Mouse (Mus musculus) MEL (cell line): ENCODE results near the gene Cpt2. TPM values are rescaled to one million over a fixed set of nuclear protein-coding genes. Genes with fewer than 3 reads are reported as not detected.

Source experiments
- DNase-seq: peaks from one replicate; pipeline ENCODE4 v3.0.0; 2011; ENCODE audit warnings: low read depth, low spot score
- H3K27ac ChIP-seq: 2 replicates; pipeline ENCODE4 v1.5.1; 2012; ENCODE audit warnings: low read depth, mild to moderate bottlenecking, control low read depth, low read length, moderate library complexity; ENCODE audit not compliant: control insufficient read depth
- H3K27me3 ChIP-seq, 2 experiments: fragments of 150-350 bp in 1 of 2; sonication (generic) in 1 of 2; 2 replicates each; pipeline ENCODE4 v1.6.1; 2012; ENCODE audit warnings: low read length in 2 of 2, mild to moderate bottlenecking in 2 of 2, improper control_type of control experiment in 1 of 2, moderate library complexity in 1 of 2; ENCODE audit not compliant: insufficient read depth in 2 of 2, control insufficient read depth in 1 of 2
- H3K36me3 ChIP-seq, 2 experiments: 2 replicates each; pipeline ENCODE4 v1.6.1; 2012 to 2014; ENCODE audit warnings: low read length in 2 of 2, improper control_type of control experiment in 1 of 2, inconsistent platforms in 1 of 2, mild to moderate bottlenecking in 1 of 2; ENCODE audit not compliant: insufficient read depth in 2 of 2, control insufficient read depth in 1 of 2
- H3K4me1 ChIP-seq, 2 experiments: fragments of 150-350 bp in 1 of 2; sonication (generic) in 1 of 2; 2 replicates each; pipeline ENCODE4 v1.6.1; 2012; ENCODE audit warnings: low read length in 2 of 2, improper control_type of control experiment in 1 of 2, mild to moderate bottlenecking in 1 of 2; ENCODE audit not compliant: insufficient read depth in 2 of 2, control insufficient read depth in 1 of 2
- H3K4me3 ChIP-seq, 2 experiments: fragments of 150-350 bp in 1 of 2; sonication (generic) in 1 of 2; 2 replicates each; pipeline ENCODE4 v1.5.1; 2012; ENCODE audit warnings: low read depth in 2 of 2, low read length in 2 of 2, mild to moderate bottlenecking in 2 of 2, moderate library complexity in 2 of 2, control low read depth in 1 of 2, improper control_type of control experiment in 1 of 2; ENCODE audit not compliant: control insufficient read depth in 1 of 2, insufficient read depth in 1 of 2
- H3K79me2 ChIP-seq: 2 replicates; pipeline ENCODE4 v1.6.1; 2012; ENCODE audit warnings: mild to moderate bottlenecking, low read length, moderate library complexity; ENCODE audit not compliant: control insufficient read depth, poor library complexity, insufficient read depth
- H3K9ac ChIP-seq: 2 replicates; pipeline ENCODE4 v1.6.1; 2012; ENCODE audit warnings: low read depth, mild to moderate bottlenecking, control low read depth, low read length, moderate library complexity; ENCODE audit not compliant: control insufficient read depth, poor library complexity, severe bottlenecking
- H3K9me3 ChIP-seq: fragments of 150-350 bp; sonication (generic); replicated peaks from 2 replicates; pipeline ENCODE4 v1.6.1; 2012; ENCODE audit warnings: mild to moderate bottlenecking, low read length, improper control_type of control experiment, moderate library complexity; ENCODE audit not compliant: insufficient read depth
- CHD2 ChIP-seq: IDR thresholded peaks from 2 replicates; pipeline ENCODE4 v1.6.1; 2011; ENCODE audit warnings: low read length, improper control_type of control experiment
- CTCF ChIP-seq, 3 experiments: IDR thresholded peaks in 2 of 3; conservative IDR thresholded peaks in 1 of 3; 2 replicates each; pipeline ENCODE4 v1.5.1; 2011 to 2012; ENCODE audit warnings: low read length in 3 of 3, low read depth in 2 of 3, mild to moderate bottlenecking in 2 of 3, improper control_type of control experiment in 1 of 3, inconsistent platforms in 1 of 3, mixed read lengths in 1 of 3, moderate library complexity in 1 of 3; ENCODE audit not compliant: control insufficient read depth in 1 of 3, insufficient read depth in 1 of 3, poor library complexity in 1 of 3, severe bottlenecking in 1 of 3
- ETS1 ChIP-seq: IDR thresholded peaks from 2 replicates; pipeline ENCODE4 v1.6.1; 2012; ENCODE audit warnings: low read depth, mild to moderate bottlenecking, inconsistent platforms, low read length, improper control_type of control experiment, moderate library complexity
- MAFK ChIP-seq: IDR thresholded peaks from 2 replicates; pipeline ENCODE4 v1.6.1; 2011; ENCODE audit warnings: low read depth, mild to moderate bottlenecking, low read length, improper control_type of control experiment, borderline replicate concordance
- MAX ChIP-seq: IDR thresholded peaks from 2 replicates; pipeline ENCODE4 v1.6.1; 2011; ENCODE audit warnings: low read length, improper control_type of control experiment
- NRF1 ChIP-seq: IDR thresholded peaks from 2 replicates; pipeline ENCODE4 v1.6.1; 2014; ENCODE audit warnings: low read depth, mild to moderate bottlenecking, inconsistent platforms, low read length, improper control_type of control experiment, moderate library complexity; ENCODE audit not compliant: poor library complexity, insufficient read depth, severe bottlenecking
- POLR2A ChIP-seq, 2 experiments: IDR thresholded peaks; 2 replicates each; pipeline ENCODE4 v1.6.1; 2011 to 2012; ENCODE audit warnings: low read length in 2 of 2, mild to moderate bottlenecking in 2 of 2, control low read depth in 1 of 2, improper control_type of control experiment in 1 of 2, low read depth in 1 of 2, moderate library complexity in 1 of 2; ENCODE audit not compliant: control insufficient read depth in 1 of 2, insufficient read depth in 1 of 2, poor library complexity in 1 of 2
- POLR2AphosphoS2 ChIP-seq: IDR thresholded peaks from 2 replicates; pipeline ENCODE4 v1.6.1; 2011; ENCODE audit warnings: low read length, improper control_type of control experiment
- POLR2AphosphoS5 ChIP-seq: IDR thresholded peaks from 2 replicates; pipeline ENCODE4 v1.6.1; 2012; ENCODE audit warnings: low read depth, borderline replicate concordance, mild to moderate bottlenecking, inconsistent platforms, low read length, moderate library complexity, mixed read lengths
- SMC3 ChIP-seq: IDR thresholded peaks from 2 replicates; pipeline ENCODE4 v1.6.1; 2011; ENCODE audit warnings: low read depth, low read length, improper control_type of control experiment
- TBP ChIP-seq: IDR thresholded peaks from 2 replicates; pipeline ENCODE4 v1.8.0; 2011; ENCODE audit warnings: low read depth, low read length, improper control_type of control experiment
- TCF12 ChIP-seq: IDR thresholded peaks from 2 replicates; pipeline ENCODE4 v1.6.1; 2014; ENCODE audit warnings: low read depth, mild to moderate bottlenecking, inconsistent platforms, low read length, improper control_type of control experiment, moderate library complexity
- ZC3H11A ChIP-seq: IDR thresholded peaks from 2 replicates; pipeline ENCODE4 v1.6.1; 2012; ENCODE audit warnings: low read depth, mild to moderate bottlenecking, inconsistent platforms, low read length, improper control_type of control experiment
- ZMIZ1 ChIP-seq: IDR thresholded peaks from 2 replicates; pipeline ENCODE4 v1.6.1; 2012; ENCODE audit warnings: low read depth, mild to moderate bottlenecking, inconsistent platforms, low read length, improper control_type of control experiment, moderate library complexity
- polyA plus RNA-seq, 2 experiments: library from polyadenylated mRNA; stranded (reverse) in 1 of 2; unstranded in 1 of 2; fragments of >175 nt in 1 of 2; fragments of >200 nt in 1 of 2; gene quantifications; 2 replicates each; pipeline versions ENCODE4 v1.2.1 to v1.2.4; 2012; ENCODE audit warnings: low replicate concordance in 2 of 2, low read depth in 1 of 2; ENCODE audit not compliant: insufficient read length in 2 of 2, insufficient read depth in 1 of 2, missing spikeins in 1 of 2
- total RNA-seq: library from RNA; depleted of rRNA; stranded (reverse); fragments of 300-350 nt; gene quantifications from 2 replicates; pipeline ENCODE4 v1.2.3, GENCODE M21; 2012

Gene Cpt2
- total and polyA plus RNA-seq, 3 experiments = 14.0 to 37.6 TPM; not detected in 1

- TF ChIP-seq POLR2A (IDR thresholded peaks at IDR 0.05; ENCODE audit: control insufficient read depth in 1 of 2, insufficient read depth in 1 of 2, low read depth in 1 of 2, low read length in 2 of 2, poor library complexity in 1 of 2) = no peak
- Histone ChIP-seq H3K36me3 (peaks cover 0 to 10% of the 10 kb centered on the region in 2 experiments; a peak in 2 of 4 replicates), H3K4me3 (no peak overlapping the region), H3K27me3 (no peaks in the 10 kb centered on the region), H3K79me2 (peaks cover under 1% of the 10 kb centered on the region; the same call in 1 of the 2 replicates), H3K9me3 (no peaks in the 10 kb centered on the region), H3K4me1 (peaks cover 4 to 14% of the 10 kb centered on the region in 2 experiments), H3K27ac (no peak overlapping the region), H3K9ac (no peak overlapping the region)
- no peak for DNase-seq
Observed at GRCm38 (mm10) chr4:107928269-107928668, 4.9 kb upstream of the Cpt2 start.

GRCm38 (mm10) chr4:107923803-107924194 is 389 bp upstream of the Cpt2 start:
- Histone ChIP-seq H3K4me1 (peaks cover 23 to 36% of the 10 kb centered on the region in 2 experiments), H3K4me3 (peak overlapping the region; percentile 80 to 96), H3K9me3 (no peaks in the 10 kb centered on the region), H3K79me2 (peaks cover 3% of the 10 kb centered on the region; the same call in 1 of the 2 replicates), H3K27ac (peak overlapping the region; percentile 77), H3K9ac (peak overlapping the region; percentile 76), H3K36me3 (peaks cover 0 to 32% of the 10 kb centered on the region in 2 experiments; a peak in 2 of 4 replicates), H3K27me3 (no peaks in the 10 kb centered on the region)
- DNase-seq = no peak
- TF ChIP-seq TCF12 (0 out of 2 replicates have a peak, but pooled peaks have one; percentile 0), TBP (no peak)
- TF ChIP-seq, all 39 proteins: peak for 1

GRCm38 (mm10) chr4:107921952-107922351 is 1.5 kb downstream of the Cpt2 start:
- H3K79me2 ChIP-seq = peaks cover 3% of the 10 kb centered on the region; the same call in 1 of the 2 replicates
- no peaks in the 10 kb centered on the region for H3K9me3 ChIP-seq
- H3K9ac ChIP-seq = no peak overlapping the region
- DNase-seq = no peak
- H3K4me1 ChIP-seq = peaks cover 23 to 25% of the 10 kb centered on the region in 2 experiments
- no peaks in the 10 kb centered on the region for H3K27me3 ChIP-seq
- no peak overlapping the region for H3K27ac ChIP-seq
- no peak for TF ChIP-seq CHD2
- no peak for TF ChIP-seq MAFK
- TF ChIP-seq CTCF (IDR thresholded peaks at IDR 0.05 in 2 of 3, conservative IDR thresholded peaks at IDR 0.05 in 1 of 3; ENCODE audit: control insufficient read depth in 1 of 3, insufficient read depth in 1 of 3, low read depth in 2 of 3, low read length in 3 of 3, poor library complexity in 1 of 3, severe bottlenecking in 1 of 3) = no peak
- no peak for TF ChIP-seq SMC3
- no peak for TF ChIP-seq POLR2AphosphoS2
- no peak for TF ChIP-seq MAX
- no peak for TF ChIP-seq ZC3H11A
- TF ChIP-seq ETS1 = no peak
- TF ChIP-seq POLR2AphosphoS5 = no peak
- TF ChIP-seq ZMIZ1 = no peak
- no peak for TF ChIP-seq NRF1
- TF ChIP-seq, all 39 proteins: peak for 0
- H3K36me3 ChIP-seq = peaks cover 0 to 31% of the 10 kb centered on the region in 2 experiments; a peak in 2 of 4 replicates
- no peak overlapping the region for H3K4me3 ChIP-seq
